In the genomic region with DNA sequence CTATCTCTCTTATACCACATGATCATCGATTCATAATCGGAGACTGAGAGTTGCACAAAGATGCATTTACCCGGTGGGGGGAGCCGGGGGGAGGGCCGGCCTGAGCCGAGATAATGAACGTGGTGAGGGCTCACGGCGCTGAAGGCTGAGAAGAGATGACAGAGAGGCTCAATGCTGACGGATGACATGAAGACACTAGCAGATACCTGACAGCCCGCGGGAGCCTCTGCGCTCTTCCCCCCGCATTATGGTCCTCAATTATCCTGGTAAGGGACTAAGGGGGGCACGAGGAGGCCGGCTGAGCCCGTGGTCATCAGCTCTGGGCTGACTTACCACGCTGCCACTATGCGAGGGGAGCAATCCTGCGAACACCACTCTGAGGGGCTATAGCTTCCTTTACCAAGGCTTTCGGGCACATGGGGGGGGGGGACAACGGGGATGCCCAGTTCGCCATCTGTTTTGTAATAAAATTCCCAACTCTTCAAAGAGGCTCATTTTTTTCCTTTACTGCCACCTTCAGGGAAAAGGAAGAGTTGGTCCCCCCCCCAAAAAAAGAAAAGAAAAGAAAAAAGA, we compare ENCODE assay signal across 9 mouse cellular contexts.
DNase-seq lines count a peak whose midpoint lies in the region; ATAC-seq and TF ChIP-seq lines count a peak whose summit lies in the region.
"Had no signal": no experiment of that assay in that cellular context is flagged by ENCODE, and none has a peak within 500 bp of the region (broad histone marks: within the 10 kb centered on the region; RNA-seq: fewer than 3 reads in every experiment).

No protein-coding gene starts in this region.

- H3K9ac ChIP-seq in liver, embryonic 11.5 days (ENCODE audit: low read depth, low read length) = no peak overlapping the region
- peak overlapping the region; percentile 58 for H3K9ac ChIP-seq in hindbrain, embryonic 16.5 days (ENCODE audit: low read depth, low read length)

- no peaks in the 10 kb centered on the region; the same call in 1 of the 2 replicates for H3K27me3 ChIP-seq in liver, embryonic 11.5 days (replicated peaks; ENCODE audit: control insufficient read depth, insufficient read depth, low read length)
- H3K27me3 ChIP-seq in hindbrain, embryonic 16.5 days (replicated peaks; ENCODE audit: control insufficient read depth, insufficient read depth, low read length) = no peaks in the 10 kb centered on the region
- no peaks in the 10 kb centered on the region for H3K27me3 ChIP-seq in myocyte (ENCODE audit: control insufficient read depth, insufficient read depth, insufficient read length)
- H3K27me3 ChIP-seq: Patski had no signal

- ATAC-seq in liver, embryonic 11.5 days (replicated peaks; ENCODE audit: low FRiP score) = no peak
- peak; percentile 53 for ATAC-seq in hindbrain, embryonic 16.5 days
- ATAC-seq: Patski had no signal

- H3K27ac ChIP-seq in liver, embryonic 11.5 days (ENCODE audit: low read depth, low read length) = no peak overlapping the region
- H3K27ac ChIP-seq in cortical plate, adult 2 months (ENCODE audit: insufficient read depth, low read length) = peak overlapping the region; percentile 12; the same call in 1 of the 2 replicates
- H3K27ac ChIP-seq in hindbrain, embryonic 16.5 days (ENCODE audit: low read depth, low read length) = peak overlapping the region; percentile 9; the same call in 1 of the 2 replicates

- no peaks in the 10 kb centered on the region for H3K9me3 ChIP-seq in liver, embryonic 11.5 days (ENCODE audit: control insufficient read depth, low read length)
- H3K9me3 ChIP-seq in hindbrain, embryonic 16.5 days (ENCODE audit: control insufficient read depth, low read length) = no peaks in the 10 kb centered on the region

- H3K4me3 ChIP-seq in liver, embryonic 11.5 days (ENCODE audit: low read depth, low read length) = no peak overlapping the region
- H3K4me3 ChIP-seq in cortical plate, adult 2 months (ENCODE audit: insufficient read depth, low read length) = peak overlapping the region; percentile 48
- H3K4me3 ChIP-seq in hindbrain, embryonic 16.5 days (ENCODE audit: low read length) = peak overlapping the region; percentile 37
- H3K4me3 ChIP-seq in myocyte = no peak overlapping the region

- no peaks in the 10 kb centered on the region for H3K4me1 ChIP-seq in liver, embryonic 11.5 days (replicated peaks; ENCODE audit: control insufficient read depth, insufficient read depth, low read length)
- peaks cover under 1% of the 10 kb centered on the region; the same call in 1 of the 2 replicates for H3K4me1 ChIP-seq in cortical plate, adult 2 months (ENCODE audit: control insufficient read depth, insufficient read depth, low read length)
- H3K4me1 ChIP-seq in hindbrain, embryonic 16.5 days (ENCODE audit: control insufficient read depth, insufficient read depth, low read depth, low read length) = peaks cover 26% of the 10 kb centered on the region

- H3ac ChIP-seq in myocyte (ENCODE audit: control insufficient read depth, insufficient read length) = no peak overlapping the region

- H3K4me2 ChIP-seq in liver, embryonic 11.5 days = peak overlapping the region; percentile 45
- peak overlapping the region; percentile 69 for H3K4me2 ChIP-seq in hindbrain, embryonic 16.5 days (ENCODE audit: low read length)
- H3K4me2 ChIP-seq in myocyte (ENCODE audit: low read depth) = peak overlapping the region; percentile 56

- H3K79me2 ChIP-seq in myocyte (ENCODE audit: control insufficient read depth, insufficient read depth) = no peaks in the 10 kb centered on the region

- DNase-seq in liver, embryonic 11.5 days (ENCODE audit: low spot score) = no peak
- no peak for DNase-seq in liver
- no peak for DNase-seq in urinary bladder, postnatal 4 days (ENCODE audit: low spot score in 2 of 2)
- DNase-seq in adrenal gland, postnatal 10 days = no peak
- no peak for DNase-seq in right cerebral cortex, adult 2 months (ENCODE audit: low spot score in 2 of 2)

- H3K36me3 ChIP-seq in liver, embryonic 11.5 days (ENCODE audit: control insufficient read depth, insufficient read depth, low read length) = no peaks in the 10 kb centered on the region
- H3K36me3 ChIP-seq in hindbrain, embryonic 16.5 days (ENCODE audit: control insufficient read depth, insufficient read depth, low read length) = no peaks in the 10 kb centered on the region
- H3K36me3 ChIP-seq in myocyte (ENCODE audit: control insufficient read depth, insufficient read depth) = no peaks in the 10 kb centered on the region

- TF ChIP-seq CTCF in cortical plate, adult 2 months (IDR thresholded peaks at IDR 0.05; ENCODE audit: extremely low read depth, insufficient read depth, low read length) = 0 out of 2 replicates have a peak, but pooled peaks have one; percentile 2

- TF ChIP-seq POLR2A in cortical plate, adult 2 months (IDR thresholded peaks at IDR 0.05; ENCODE audit: extremely low read depth, insufficient read depth, low read length) = no peak
- no peak for TF ChIP-seq POLR2A in myocyte (IDR thresholded peaks at IDR 0.05; ENCODE audit: insufficient read length, low read depth)

- WGBS in liver, embryonic 11.5 days = 38% methylated on average over 23 of the region's 23 CpGs
- WGBS in hindbrain, embryonic 16.5 days = 13% methylated on average over 23 of the region's 23 CpGs

TF ChIP-seq in myocyte, 11 proteins besides CTCF, POLR2A, EP300 and RAD21:
- no peak for TF ChIP-seq TCF12 (IDR thresholded peaks at IDR 0.05; ENCODE audit: insufficient read depth, poor library complexity, severe bottlenecking)

Comparison
In these comparisons a context has a peak if more than half of its experiments do, and no peak if none do; other contexts are left out.
1. H3K4me3 ChIP-seq: peak in cortical plate, adult 2 months (single experiment) and hindbrain, embryonic 16.5 days (single experiment); none in liver, embryonic 11.5 days (single experiment) and myocyte (single experiment).
2. Peak in every context shown above with its lines, with median percentiles within 50 percentile points of each other: H3K4me2 ChIP-seq.